Mouse (Mus musculus) gastrocnemius, postnatal 10 days (tissue): ENCODE results near the gene Myt1. TPM values are rescaled to one million over a fixed set of nuclear protein-coding genes. Genes with fewer than 3 reads are reported as not detected.
"Not testable (repeated sequence)": the region's sequence is repeated elsewhere in the genome, so short reads cannot be mapped to it uniquely, and the experiment has no call there.

Experiments used
- DNase-seq: peaks from one replicate; pipeline ENCODE4 v3.0.0; 2021; ENCODE audit warnings: mixed read lengths
- total RNA-seq, 2 experiments: library from RNA; stranded (reverse); gene quantifications; 2 replicates each; pipeline ENCODE4 v1.2.3; 2021

Gene Myt1
- total RNA-seq, 2 experiments from 2014 or later, result 0.09 TPM; not detected in 1

GRCm38 (mm10) chr2:181781421-181781820 is 18.3 kb downstream of the Myt1 start:
- DNase-seq, result no peak

DNA sequence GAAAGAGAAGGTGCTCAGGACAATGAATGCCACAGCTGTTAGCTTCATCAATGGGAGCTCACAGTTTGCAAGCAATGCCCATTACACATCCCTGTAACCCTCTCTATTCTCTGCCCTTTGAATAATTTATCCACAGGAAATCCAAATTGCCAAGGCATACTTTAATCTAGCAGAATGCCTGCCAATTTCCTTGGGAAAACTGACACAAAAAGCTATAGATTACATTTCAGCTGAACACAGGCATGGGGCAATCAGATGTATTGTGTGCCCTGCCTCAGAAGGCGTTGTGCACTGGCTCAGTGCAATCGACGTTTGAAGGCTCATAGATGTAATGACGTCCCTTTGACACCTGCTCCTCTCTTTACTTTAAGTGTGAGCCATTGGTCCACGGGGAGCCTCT is 24.7 kb downstream of the Myt1 start:
- DNase-seq, result no peak

DNA sequence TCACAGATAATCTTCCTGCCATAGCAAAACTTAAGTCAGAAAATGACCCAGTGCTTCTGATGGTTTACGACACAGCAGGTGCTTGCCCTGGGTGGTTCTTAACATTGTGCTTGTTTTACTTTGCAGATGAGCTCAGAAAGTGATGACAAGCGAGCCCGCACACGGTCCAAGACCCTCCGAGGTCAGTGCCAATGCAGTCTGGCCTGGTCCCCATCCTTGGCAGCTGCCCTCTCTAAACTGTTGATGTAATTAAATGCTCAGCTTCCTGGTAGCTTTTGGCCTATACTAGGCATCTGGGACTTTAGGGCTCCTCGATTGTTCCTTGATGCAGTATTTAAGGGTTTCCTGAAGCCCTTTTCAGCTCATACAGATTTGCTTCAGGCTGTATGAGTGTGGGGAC is 26.3 kb downstream of the Myt1 start:
- DNase-seq, result no peak

DNA sequence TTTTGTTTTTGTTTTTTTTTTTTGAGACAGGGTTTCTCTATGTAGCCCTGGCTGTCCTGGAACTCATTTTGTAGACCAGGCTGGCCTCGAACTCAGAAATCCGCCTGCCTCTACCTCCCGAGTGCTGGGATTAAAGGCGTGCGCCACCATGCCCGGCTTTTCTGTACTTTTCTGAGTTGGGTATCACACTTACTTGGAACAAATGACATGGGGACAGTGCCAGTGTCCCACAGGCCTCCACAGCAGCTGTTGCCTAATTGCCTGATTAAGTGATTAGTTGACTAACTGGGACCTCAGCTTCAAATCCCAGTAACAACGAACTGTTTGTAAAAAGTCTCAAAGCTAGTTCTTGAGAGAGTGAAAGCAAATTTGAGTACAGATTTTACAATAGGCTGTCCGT is 30.1 kb downstream of the Myt1 start:
- DNase-seq, result not testable (repeated sequence)

- no peak for DNase-seq
Observed at GRCm38 (mm10) chr2:181795641-181796130, 32.6 kb downstream of the Myt1 start.

DNA sequence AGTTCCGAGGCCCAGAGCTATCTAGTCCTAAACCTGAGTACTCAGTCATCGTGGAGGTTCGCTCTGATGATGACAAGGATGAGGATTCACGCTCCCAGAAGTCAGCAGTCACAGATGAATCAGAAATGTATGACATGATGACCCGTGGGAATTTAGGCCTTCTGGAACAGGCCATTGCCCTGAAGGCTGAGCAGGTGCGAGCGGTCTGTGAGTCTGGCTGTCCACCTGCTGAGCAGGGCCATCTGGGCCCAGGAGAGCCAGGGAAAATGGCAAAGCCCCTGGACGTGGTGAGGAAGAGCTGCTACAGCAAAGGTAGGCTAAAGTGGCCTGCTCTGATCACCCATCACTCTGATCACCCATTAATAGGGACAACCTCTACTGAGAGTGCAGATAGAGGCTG is 34.5 kb downstream of the Myt1 start:
- DNase-seq, result no peak

- DNase-seq, result no peak
Observed at GRCm38 (mm10) chr2:181829032-181829650, 66.0 kb downstream of the Myt1 start.

GRCm38 (mm10) chr2:181832745-181833144 is 69.6 kb downstream of the Myt1 start:
- no peak for DNase-seq

- DNase-seq, result peak; percentile 89
Observed at GRCm38 (mm10) chr2:181837372-181838292, 74.5 kb downstream of the Myt1 start, which contains the start of gene Pcmtd2. Pcmtd2 (plus strand) TSS chr2:181837854.

DNA sequence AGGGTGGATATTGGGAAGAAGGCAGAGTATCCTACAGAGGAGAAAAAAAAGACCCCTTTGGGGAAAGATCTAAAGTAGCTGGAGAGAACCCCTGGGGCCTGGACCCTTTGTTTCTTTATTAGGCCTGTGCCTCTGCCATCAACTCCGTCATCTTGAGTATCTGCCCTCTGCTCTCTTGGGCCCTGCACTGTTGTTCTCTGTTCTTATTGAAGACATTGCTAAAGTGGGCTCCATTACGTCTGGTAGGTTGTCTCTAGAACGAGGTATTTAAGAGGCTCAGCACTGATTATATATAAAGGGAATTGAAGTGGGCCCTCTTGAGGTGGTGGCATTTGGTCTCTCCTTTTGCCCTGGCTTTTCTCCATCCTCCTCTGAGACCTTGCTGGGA is 75.2 kb downstream of the Myt1 start:
- DNase-seq, result no peak

DNA sequence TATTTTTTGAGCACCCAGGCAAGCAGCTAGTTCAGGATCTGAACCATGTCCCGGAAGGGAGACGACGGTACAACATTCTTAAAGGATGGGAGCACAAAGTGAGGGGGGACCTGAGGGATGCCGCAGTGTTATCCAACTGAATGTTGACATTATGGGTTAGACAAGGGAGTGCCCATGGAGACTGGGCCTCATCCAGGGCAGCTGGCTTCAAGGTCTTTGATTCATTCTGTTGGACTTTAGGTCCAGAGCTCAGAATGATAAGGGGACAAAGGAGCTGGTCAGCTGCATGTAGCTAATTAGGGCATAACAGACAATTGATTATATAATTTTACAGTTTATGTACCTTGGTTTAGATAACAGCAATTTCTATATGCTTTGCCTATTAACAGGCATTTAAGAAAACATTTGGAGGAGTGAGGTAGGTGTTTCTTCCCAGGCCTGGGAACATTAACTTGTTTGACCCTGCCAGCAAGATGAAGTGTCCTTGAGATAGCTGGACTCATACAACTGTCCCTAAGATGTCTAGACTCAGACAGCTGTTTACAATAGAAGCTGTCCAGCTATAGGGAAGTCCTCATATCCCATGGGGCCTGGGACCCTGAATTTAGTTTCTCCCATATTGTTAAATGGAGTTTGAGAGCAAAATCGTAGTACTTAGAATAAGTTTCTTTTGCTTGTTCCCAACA is 82.7 kb downstream of the Myt1 start:
- no peak for DNase-seq

- DNase-seq, result peak; percentile 80
Observed at GRCm38 (mm10) chr2:181863791-181864535, 100.8 kb downstream of the Myt1 start, which contains the start of gene Polr3k. Polr3k (plus strand) TSS chr2:181864337.

- DNase-seq, result no peak
Observed at GRCm38 (mm10) chr2:181864536-181864860, 101.4 kb downstream of the Myt1 start.

DNA sequence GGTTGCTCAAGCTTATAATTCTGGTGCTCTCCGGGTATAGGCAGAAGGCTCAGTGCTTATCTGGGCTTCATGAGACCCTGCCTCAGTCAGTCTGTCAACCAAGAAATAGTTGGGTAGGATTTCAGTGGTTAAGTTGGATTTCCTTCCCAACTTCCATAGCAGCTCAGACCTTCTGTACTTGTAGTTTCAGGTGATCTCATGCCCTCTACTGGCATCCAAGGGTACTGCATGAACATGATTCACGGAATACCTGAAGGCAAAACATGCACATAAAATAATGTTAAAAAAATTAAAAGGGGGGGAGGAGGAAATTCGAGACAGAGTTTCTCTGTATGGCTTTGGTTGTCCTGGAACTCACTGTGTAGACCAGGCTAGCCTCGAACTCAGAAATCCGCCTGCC is 103.8 kb downstream of the Myt1 start:
- peak; percentile 52 for DNase-seq

DNA sequence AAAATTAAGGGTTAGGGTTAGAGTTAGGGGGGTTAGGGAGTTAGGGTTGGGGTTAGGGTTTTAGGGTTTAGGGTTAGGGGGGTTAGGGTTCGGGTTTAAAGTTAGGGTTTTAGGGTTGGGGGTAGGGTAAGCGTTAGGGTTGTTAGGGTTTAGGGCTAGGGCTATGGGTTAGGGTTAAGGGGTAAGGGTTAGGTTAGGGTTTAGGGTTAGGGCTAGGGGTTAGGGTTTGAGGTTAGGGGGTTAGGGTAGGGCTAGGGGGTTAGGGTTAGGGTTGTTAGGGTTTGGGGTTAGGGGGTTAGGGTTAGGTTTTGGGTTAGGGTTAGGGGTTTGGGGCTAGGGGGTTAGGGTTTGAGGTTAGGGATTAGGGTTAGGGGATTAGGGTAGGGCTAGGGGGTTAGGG is 107.9 kb downstream of the Myt1 start:
- no peak for DNase-seq

Other genes with a start within 250 kb of the Myt1 start
- gene Dnajc5, start 242.8 kb upstream of the Myt1 start, total RNA-seq, result 10 to 100 TPM; 67.5 to 70.1 TPM
- gene Uckl1, start 178.4 kb upstream of the Myt1 start, total RNA-seq, result 10 to 100 TPM; 36.5 to 43.5 TPM
- gene Prpf6, start 171.5 kb upstream of the Myt1 start, total RNA-seq, result 10 to 100 TPM; 26.7 to 33.4 TPM
- 10 to 100 TPM; 28.4 to 32.4 TPM for gene Zfp512b, start 170.5 kb upstream of the Myt1 start, total RNA-seq
- gene Samd10, start 164.1 kb upstream of the Myt1 start, total RNA-seq, result 1 to 10 TPM in 1 of 2 experiments, under 1 TPM in 1; 0.85 to 1.2 TPM
- gene Gm29797, start 106.3 kb upstream of the Myt1 start, total RNA-seq, result not detected
- gene Sox18, start 91.7 kb upstream of the Myt1 start, total RNA-seq, result 10 to 100 TPM; 25.4 to 36.2 TPM
- 1 to 10 TPM; 5.6 to 6.3 TPM for gene Tcea2, start 83.0 kb upstream of the Myt1 start, total RNA-seq
- 1 to 10 TPM; 7.5 to 9.6 TPM for gene Rgs19, start 69.4 kb upstream of the Myt1 start, total RNA-seq
- gene Lkaaear1, start 64.9 kb upstream of the Myt1 start, total RNA-seq, result not detected
- not detected for gene Oprl1, start 48.3 kb upstream of the Myt1 start, total RNA-seq
- 10 to 100 TPM; 22.2 to 25.2 TPM for gene Pcmtd2, start 74.5 kb downstream of the Myt1 start, total RNA-seq
- gene Polr3k, start 101.0 kb downstream of the Myt1 start, total RNA-seq, result 10 to 100 TPM; 11.2 to 11.4 TPM
- gene Gm14496, start 227.8 kb downstream of the Myt1 start, total RNA-seq, result not detected